Mouse (Mus musculus) lung, postnatal 25 days (tissue): Measurements from ENCODE around the gene Gnb3.

Experiments used
- DNase-seq: peaks from one replicate; pipeline ENCODE4 v3.0.0; 2022; ENCODE audit warnings: low spot score

Gene Gnb3

GRCm38 (mm10) chr6:124840241-124841167 is at the start of gene Gnb3:
Gene Gnb3 (minus strand): TSS chr6:124840275.
- DNase-seq: no peak

- no peak for DNase-seq
These were observed 48.6 kb upstream of the Gnb3 start for GRCm38 (mm10) chr6:124888555-124889125.

GRCm38 (mm10) chr6:124887986-124888385 is 47.9 kb upstream of the Gnb3 start, which contains the start of gene Cd4:
Gene Cd4 (minus strand): TSS chr6:124888221.
- no peak for DNase-seq

- no peak for DNase-seq
These were observed 45.9 kb upstream of the Gnb3 start for GRCm38 (mm10) chr6:124885956-124886381.

DNA sequence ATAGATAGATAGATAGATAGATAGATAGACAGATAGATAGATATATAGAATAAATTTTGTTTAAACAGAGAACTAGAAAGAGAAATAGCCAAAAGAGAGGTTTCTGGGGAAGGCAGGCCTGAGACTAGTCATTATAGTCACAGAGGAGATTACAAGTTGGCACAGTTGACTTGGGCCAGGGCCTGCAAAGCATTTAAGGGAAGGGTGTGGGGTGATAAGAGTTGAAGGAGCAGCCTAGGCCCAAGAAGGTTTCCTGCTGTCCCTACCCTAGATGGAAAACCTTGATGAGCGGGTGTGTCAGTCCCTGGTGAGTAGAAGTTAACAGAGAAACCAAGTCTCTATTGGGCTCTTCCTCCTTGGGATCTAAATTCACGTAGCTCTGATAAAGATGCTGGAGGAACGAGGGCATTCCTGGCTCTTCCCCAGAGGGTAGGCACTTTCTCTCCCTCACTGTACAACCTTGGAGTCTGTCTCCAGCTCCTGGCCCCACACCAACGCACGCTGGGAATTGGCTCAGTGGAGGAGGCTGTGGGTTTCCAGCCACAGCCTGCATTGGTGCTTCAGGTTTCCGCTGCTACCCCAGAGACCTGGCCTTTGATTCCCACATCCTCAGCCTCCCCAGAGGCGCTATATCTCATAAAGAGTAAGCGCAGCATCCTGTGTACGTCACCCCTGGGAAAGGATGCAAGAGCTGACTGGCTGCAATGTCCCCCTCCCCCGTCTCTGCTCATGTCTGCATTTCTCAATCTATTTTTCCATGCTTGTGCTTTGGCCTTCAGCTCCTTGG is 44.8 kb upstream of the Gnb3 start:
- no peak for DNase-seq

- DNase-seq: no peak
These were observed 43.3 kb upstream of the Gnb3 start for GRCm38 (mm10) chr6:124883351-124883750.

- DNase-seq: no peak
These were observed 41.7 kb upstream of the Gnb3 start for GRCm38 (mm10) chr6:124881821-124882220.

GRCm38 (mm10) chr6:124879390-124879789 is 39.3 kb upstream of the Gnb3 start:
- no peak for DNase-seq

DNA sequence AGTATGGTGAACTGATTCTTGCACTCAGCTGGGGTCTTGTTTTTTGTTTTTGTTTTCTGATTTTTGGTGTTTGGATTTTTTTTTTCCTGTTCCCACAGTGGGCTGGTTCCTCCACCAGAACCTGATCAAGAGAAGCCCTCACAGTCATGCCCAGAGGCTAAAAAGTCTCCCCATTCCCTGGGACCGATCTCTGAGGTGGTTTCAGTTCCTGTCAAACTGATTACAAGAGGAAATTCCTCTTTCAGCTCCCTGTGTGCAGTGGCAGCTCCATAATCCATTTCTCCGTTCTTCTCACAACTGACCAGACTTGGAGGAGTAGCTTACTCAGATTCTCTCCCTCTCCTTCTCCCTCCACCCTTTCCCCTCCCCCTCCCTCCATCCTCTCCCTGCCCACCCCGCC is 34.3 kb upstream of the Gnb3 start:
- no peak for DNase-seq

- no peak for DNase-seq
These were observed 26.5 kb upstream of the Gnb3 start for GRCm38 (mm10) chr6:124866560-124866959.

GRCm38 (mm10) chr6:124865766-124866362 is 25.8 kb upstream of the Gnb3 start:
- no peak for DNase-seq

DNA sequence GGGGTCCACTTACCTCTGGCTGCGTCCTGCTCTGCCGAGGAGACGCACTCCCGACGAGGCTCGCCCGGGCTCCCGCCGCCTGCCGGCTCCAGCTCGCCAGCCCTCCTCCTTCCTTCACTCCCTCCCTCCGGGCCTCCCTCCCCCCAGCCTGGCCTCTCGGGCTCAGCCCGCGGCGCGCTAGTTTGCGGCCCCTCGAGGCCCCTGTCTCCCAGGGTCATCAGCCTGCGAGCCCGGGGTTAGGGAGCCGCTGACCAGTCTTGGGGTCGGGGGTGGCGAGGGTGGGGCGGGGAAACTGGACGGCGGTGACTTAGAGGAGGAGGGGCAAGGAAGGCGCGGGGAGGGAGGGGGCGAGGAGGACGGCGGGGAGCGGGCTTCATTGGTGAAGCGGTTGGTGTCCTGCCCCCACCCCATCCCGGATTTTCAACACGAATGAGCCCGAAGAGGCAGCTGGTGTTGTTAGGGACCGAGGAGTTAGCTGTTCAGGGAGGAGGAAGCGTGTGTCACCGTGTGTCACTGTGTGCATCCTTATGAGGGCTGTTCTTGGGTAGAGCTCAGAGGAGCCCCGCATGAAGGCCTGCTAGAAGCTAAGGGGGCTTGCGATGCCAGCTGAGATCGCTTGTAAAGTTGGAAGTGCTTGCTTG is 23.7 kb upstream of the Gnb3 start, which contains the start of gene Gpr162:
Gene Gpr162 (minus strand): TSS at position 326 of the 641 bp plus-strand sequence.
- DNase-seq: peak; percentile 18

DNA sequence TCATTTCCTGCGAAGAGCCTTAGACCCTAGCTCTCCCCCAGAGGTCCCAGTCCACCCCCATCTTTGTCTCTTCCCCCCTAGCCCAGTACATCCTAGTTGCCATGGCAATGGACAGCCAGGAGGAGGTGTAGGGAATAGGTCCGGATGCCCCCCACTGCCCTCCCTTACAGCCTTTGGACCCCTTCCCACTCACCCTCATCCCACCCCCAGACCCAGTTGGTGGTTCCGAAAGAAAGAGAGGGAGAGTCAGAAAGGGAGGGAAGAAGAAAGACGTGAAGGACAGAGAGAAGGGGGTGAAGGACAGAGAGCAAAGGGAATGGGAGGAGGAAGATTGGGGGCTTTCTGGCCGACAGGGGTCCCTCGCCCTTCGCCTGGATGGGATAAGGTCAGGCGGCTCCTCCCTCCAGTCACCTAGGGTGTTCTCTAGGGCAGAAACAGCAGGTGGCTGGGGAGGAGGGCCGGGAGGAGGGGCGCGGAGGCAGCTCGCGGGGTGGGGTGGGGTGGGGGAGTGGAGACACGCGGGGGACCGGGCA is 23.1 kb upstream of the Gnb3 start:
- DNase-seq: no peak

- DNase-seq: no peak
These were observed 22.5 kb upstream of the Gnb3 start for GRCm38 (mm10) chr6:124862406-124863124.

GRCm38 (mm10) chr6:124861802-124862201 is 21.7 kb upstream of the Gnb3 start:
- DNase-seq: no peak

- DNase-seq: no peak
These were observed 21.2 kb upstream of the Gnb3 start for GRCm38 (mm10) chr6:124861266-124861665.

- no peak for DNase-seq
These were observed 20.4 kb upstream of the Gnb3 start for GRCm38 (mm10) chr6:124860511-124860910.

- peak; percentile 84 for DNase-seq
These were observed 19.6 kb upstream of the Gnb3 start for GRCm38 (mm10) chr6:124859725-124860124.

DNA sequence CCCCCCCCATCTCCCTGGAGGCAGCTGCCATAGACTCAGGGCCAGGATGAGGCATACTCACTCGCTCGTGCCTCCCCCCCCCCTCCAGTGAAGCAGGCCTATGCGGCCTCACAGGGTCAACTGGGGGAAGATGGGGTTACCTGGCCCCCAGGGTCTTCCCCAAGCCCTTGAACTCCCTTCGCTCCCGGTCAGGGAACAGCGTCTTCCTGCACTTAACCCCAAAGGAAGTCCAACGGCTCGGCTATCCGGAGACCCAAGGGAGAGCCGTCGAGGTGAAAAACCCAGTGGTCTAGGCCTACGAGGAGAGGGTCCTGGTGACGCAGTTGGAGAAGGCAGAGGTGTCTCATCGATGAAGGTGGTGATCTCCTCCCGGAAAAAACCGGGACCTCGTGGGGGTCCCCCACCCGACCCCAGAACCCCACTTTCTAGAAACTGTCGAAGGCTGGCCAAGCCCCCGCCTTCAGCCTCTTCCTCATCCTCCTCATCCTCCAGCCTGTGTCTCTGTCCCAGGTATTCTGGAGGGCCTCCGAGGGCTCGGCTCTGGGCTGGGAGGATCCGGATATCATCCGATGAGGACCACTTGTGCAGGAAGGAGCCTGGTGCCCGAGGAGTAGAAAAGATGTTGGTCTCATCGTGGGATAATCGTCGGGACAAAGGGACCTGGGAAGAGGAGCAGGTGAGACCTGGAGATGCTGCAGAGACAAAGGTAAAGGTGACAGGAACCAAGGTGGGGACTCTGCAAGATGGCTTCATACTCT is 18.7 kb upstream of the Gnb3 start:
- no peak for DNase-seq
